Mouse (Mus musculus): ENCODE measurements at regions not wholly inside any gene's neighbourhood (a gene's known extent, or its start where the extent isn't known, plus 50 kb on each side); places are given as distances from the start of the nearest gene placed in this dataset.

DNA sequence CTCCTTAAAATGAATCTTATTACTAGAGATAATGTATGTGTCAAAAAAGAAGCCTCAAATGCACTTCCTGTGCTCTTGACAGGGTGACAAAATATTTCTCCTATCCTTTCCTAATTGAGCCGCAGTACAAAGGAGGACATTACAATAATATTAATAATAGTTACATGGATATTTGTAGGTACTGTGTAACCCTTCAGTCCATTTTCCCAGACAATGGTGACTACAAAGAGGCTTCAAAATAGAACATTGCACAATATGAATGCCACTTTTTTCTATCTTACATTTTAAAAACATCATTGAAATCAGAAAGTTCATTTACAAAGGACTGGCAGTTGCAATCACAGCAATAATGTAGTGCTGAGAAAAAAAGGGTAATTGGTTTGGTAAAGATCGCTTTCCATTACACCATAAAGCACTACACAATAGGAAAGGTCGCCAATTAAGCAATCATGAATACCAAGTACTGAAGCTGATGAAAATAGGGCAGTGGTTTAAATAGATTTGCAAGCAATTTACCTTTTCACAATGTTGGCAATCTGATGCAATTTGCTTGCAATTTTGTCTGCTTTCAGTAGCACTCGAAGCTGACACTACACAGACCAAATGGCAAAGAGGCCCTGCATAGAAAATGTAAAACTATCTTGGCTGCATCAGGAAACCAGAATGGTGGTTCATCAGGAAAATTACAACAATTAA, 126.1 kb upstream of the Sp8 start:
- Histone ChIP-seq H3K79me2 (ENCODE audit: control insufficient read depth, insufficient read depth, low read length, poor library complexity) (no peaks in the 10 kb centered on the region), H3K4me1 (ENCODE audit: control insufficient read depth in 1 of 2, insufficient read depth in 2 of 2, low read length in 2 of 2) (no peaks in the 10 kb centered on the region), H3K4me3 (ENCODE audit: control insufficient read depth in 1 of 2, insufficient read depth in 1 of 2, low read depth in 2 of 2, low read length in 2 of 2) (no peak overlapping the region), H3K27ac (ENCODE audit: control insufficient read depth, low read depth, low read length) (no peak overlapping the region), H3K36me3 (ENCODE audit: control insufficient read depth in 1 of 2, insufficient read depth in 2 of 2, low read length in 2 of 2) (no peaks in the 10 kb centered on the region), H3K9ac (ENCODE audit: control insufficient read depth, low read depth, low read length, poor library complexity, severe bottlenecking) (no peak overlapping the region), H3K9me3 (replicated peaks; ENCODE audit: insufficient read depth, low read length) (no peaks in the 10 kb centered on the region), H3K27me3 (ENCODE audit: control insufficient read depth in 1 of 2, insufficient read depth in 2 of 2, low read length in 2 of 2) (no peaks in the 10 kb centered on the region)
- TF ChIP-seq ZMIZ1 (IDR thresholded peaks at IDR 0.05; ENCODE audit: low read depth, low read length) (no peak), SMC3 (IDR thresholded peaks at IDR 0.05; ENCODE audit: low read depth, low read length) (no peak), NRF1 (IDR thresholded peaks at IDR 0.05; ENCODE audit: insufficient read depth, low read depth, low read length, poor library complexity, severe bottlenecking) (no peak), MXI1 (IDR thresholded peaks at IDR 0.05; ENCODE audit: low read depth, low read length) (no peak), E2F4 (IDR thresholded peaks at IDR 0.05; ENCODE audit: borderline replicate concordance, low read depth, low read length) (no peak), RAD21 (IDR thresholded peaks at IDR 0.05; ENCODE audit: low read depth, low read length) (no peak), ETS1 (IDR thresholded peaks at IDR 0.05; ENCODE audit: low read depth, low read length) (no peak), MEF2A (IDR thresholded peaks at IDR 0.05; ENCODE audit: extremely low read depth, insufficient replicate concordance, low read depth, low read length, poor library complexity, severe bottlenecking) (no peak), MAFK (IDR thresholded peaks at IDR 0.05; ENCODE audit: borderline replicate concordance, low read depth, low read length) (no peak), CHD2 (IDR thresholded peaks at IDR 0.05; ENCODE audit: low read length) (no peak), ZKSCAN1 (IDR thresholded peaks at IDR 0.05; ENCODE audit: low read depth, low read length) (no peak), POLR2AphosphoS5 (IDR thresholded peaks at IDR 0.05; ENCODE audit: borderline replicate concordance, low read depth, low read length) (no peak)
- DNase-seq (ENCODE audit: low read depth, low spot score) = no peak

DNA sequence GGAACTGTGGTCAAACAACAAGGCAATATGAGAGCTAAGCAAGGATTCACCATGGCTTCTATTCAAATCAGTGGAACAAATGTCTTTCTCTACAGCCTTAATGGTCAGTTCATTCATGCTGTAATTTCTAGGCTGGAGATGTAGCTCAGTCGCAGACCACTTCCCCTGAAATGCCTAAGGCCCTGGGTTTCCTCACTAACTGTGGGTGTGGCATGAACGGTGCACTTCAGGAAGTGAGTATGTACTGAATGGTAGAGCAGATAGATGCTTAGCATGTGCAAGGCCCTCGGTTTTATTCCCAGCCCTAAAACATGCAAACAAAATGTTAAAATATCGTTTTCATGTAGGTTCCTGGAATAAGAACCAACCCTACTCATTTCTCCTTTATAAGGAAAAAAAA, 129.3 kb upstream of the Sp8 start:
- no peaks in the 10 kb centered on the region for H3K4me1 ChIP-seq (ENCODE audit: control insufficient read depth in 1 of 2, insufficient read depth in 2 of 2, low read length in 2 of 2)
- H3K9me3 ChIP-seq (replicated peaks; ENCODE audit: insufficient read depth, low read length) = no peaks in the 10 kb centered on the region
- TF ChIP-seq MAZ (IDR thresholded peaks at IDR 0.05; ENCODE audit: low read depth, low read length) (no peak), ZMIZ1 (IDR thresholded peaks at IDR 0.05; ENCODE audit: low read depth, low read length) (no peak), NELFE (IDR thresholded peaks at IDR 0.05; ENCODE audit: low read depth, low read length) (no peak), GABPA (IDR thresholded peaks at IDR 0.05; ENCODE audit: low read depth, low read length) (no peak), BHLHE40 (IDR thresholded peaks at IDR 0.05; ENCODE audit: borderline replicate concordance, low read depth, low read length) (no peak), ZNF384 (IDR thresholded peaks at IDR 0.05; ENCODE audit: low read depth, low read length) (no peak), MYC (IDR thresholded peaks at IDR 0.05; ENCODE audit: low read depth, low read length) (no peak), CTCF (IDR thresholded peaks at IDR 0.05 in 2 of 3, conservative IDR thresholded peaks at IDR 0.05 in 1 of 3; ENCODE audit: control insufficient read depth in 1 of 3, insufficient read depth in 1 of 3, low read depth in 2 of 3, low read length in 3 of 3, poor library complexity in 1 of 3, severe bottlenecking in 1 of 3) (no peak), RCOR1 (IDR thresholded peaks at IDR 0.05; ENCODE audit: low read depth, low read length) (no peak), MAFK (IDR thresholded peaks at IDR 0.05; ENCODE audit: borderline replicate concordance, low read depth, low read length) (no peak), KAT2A (conservative IDR thresholded peaks at IDR 0.05; ENCODE audit: low read depth, low read length) (no peak)
- no peaks in the 10 kb centered on the region for H3K36me3 ChIP-seq (ENCODE audit: control insufficient read depth in 1 of 2, insufficient read depth in 2 of 2, low read length in 2 of 2)
- no peaks in the 10 kb centered on the region for H3K27me3 ChIP-seq (ENCODE audit: control insufficient read depth in 1 of 2, insufficient read depth in 2 of 2, low read length in 2 of 2)
- no peak overlapping the region for H3K27ac ChIP-seq (ENCODE audit: control insufficient read depth, low read depth, low read length)
- no peak overlapping the region for H3K4me3 ChIP-seq (ENCODE audit: control insufficient read depth in 1 of 2, insufficient read depth in 1 of 2, low read depth in 2 of 2, low read length in 2 of 2)
- no peak overlapping the region for H3K9ac ChIP-seq (ENCODE audit: control insufficient read depth, low read depth, low read length, poor library complexity, severe bottlenecking)
- H3K79me2 ChIP-seq (ENCODE audit: control insufficient read depth, insufficient read depth, low read length, poor library complexity) = no peaks in the 10 kb centered on the region
- DNase-seq (ENCODE audit: low read depth, low spot score) = no peak
